Mouse (Mus musculus): Measurements from ENCODE around the gene Rab11fip4.

DNA sequence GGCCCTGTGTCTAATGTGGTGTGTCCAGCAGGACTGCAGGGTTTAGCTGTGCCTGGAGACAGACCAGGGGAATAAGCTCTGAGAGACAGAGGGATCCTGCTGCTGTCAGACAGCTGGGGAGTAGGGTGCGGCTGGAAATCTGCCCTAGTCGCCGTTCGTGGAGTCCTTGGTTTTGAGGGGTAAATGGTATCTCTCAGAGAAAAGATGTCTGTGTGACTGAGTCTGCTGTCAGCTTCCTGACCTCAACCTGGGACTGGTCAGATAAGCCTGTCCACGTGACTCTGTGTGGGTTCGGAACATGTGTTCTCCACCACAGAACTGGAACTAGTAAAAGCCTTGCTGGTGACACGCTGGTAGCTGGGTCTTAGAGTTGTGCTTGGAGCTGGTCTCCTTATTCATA, 72.6 kb downstream of the Rab11fip4 start:
- no peak for TF ChIP-seq CTCF (conservative IDR thresholded peaks at IDR 0.05 in 1 of 2, IDR thresholded peaks at IDR 0.05 in 1 of 2; ENCODE audit: low read depth in 2 of 2, low read length in 2 of 2)
- TF ChIP-seq ZKSCAN1 (IDR thresholded peaks at IDR 0.05; ENCODE audit: borderline replicate concordance, low read depth, low read length), result no peak

All from CH12.LX (cell line).